Mouse (Mus musculus) urinary bladder, adult 2 months (tissue): ENCODE data around the gene Phf23. TPM values are rescaled to one million over a fixed set of nuclear protein-coding genes. Genes with fewer than 3 reads are reported as not detected.

Source experiments
- DNase-seq: peaks from one replicate; pipeline ENCODE4 v3.0.0; 2022; ENCODE audit warnings: low spot score
- polyA plus RNA-seq: library from polyadenylated mRNA; depleted of rRNA; stranded (reverse); fragments of >200 nt; gene quantifications from 2 replicates; pipeline ENCODE4 v1.2.3, GENCODE M21; 2012

Phf23 gene
- polyA plus RNA-seq, 1 experiment = 35.8 TPM

DNA sequence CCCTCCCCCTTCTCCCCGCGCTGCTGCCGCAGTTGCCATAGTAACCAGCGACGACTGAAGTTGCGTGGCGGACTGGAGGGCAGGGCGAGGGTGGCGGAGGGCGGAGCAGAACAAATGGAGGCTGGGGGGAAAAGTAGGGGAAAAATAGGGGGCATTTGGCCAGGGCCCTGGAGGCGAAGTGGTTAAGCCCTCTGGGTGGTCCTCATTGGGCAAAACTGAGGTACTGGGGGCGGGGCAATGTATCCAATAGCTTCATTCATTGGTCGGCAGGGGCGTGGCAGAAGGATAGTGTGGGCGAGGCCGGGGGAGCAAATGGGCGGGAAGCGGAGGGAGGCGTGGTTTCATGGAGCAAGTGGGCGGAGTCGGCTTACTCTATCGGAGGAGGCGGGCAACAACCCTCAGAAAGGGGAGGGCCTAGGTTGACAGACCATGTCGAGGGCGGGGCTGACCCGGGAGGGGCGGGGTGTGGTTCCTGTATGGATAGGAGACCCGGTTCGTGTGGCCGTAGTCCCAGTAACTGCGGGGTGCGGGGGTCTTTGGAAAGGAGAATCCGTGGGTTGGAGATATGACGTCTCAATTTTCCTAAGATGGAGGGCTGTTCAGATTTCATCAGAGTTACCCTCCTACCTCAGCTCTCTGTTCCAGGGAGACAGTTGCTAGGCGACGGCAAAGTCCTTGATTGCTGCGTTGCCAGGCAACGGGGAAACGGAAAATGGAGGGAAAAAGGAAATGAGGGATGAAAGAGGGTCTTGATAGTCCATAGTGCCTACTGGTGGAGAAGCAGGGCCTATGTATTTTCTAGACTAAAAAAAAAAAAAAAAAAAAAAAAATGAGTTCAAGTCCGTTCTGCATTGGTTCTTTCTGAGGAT, 25.9 kb downstream of the Phf23 start:
- peak; percentile 81 for DNase-seq

DNA sequence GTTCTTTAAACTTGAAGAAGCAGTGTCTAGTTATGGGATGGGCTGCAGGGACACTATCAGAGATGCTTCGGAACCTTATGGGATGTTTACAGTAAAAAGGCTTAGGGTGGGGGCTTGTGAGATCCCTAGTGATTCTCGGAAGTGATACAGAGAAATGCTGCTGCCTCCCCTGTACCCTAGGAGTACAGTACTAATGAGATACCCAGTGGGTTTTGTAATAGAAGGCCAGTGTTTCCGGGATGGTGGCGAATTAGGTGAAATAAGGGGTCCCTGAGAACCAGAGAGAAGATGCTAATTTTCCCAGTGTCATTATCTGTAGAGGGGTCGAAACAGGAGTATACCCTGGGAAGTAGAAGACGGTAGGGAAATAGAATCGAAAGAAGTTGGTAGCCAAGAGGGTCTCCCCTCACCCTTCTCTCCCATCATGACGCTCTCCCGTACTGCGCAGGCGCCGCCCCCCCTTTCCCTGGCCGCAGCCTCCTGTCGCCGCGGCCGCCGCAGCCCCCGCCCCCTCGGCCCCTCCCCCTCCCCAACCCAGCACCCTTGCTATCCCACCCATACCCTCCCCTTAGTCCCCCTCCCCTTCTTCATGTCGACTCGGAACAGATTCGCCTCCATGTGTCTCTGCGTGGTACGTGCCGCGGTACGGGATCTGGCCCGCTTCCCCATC, 28.0 kb downstream of the Phf23 start:
- DNase-seq = no peak

DNA sequence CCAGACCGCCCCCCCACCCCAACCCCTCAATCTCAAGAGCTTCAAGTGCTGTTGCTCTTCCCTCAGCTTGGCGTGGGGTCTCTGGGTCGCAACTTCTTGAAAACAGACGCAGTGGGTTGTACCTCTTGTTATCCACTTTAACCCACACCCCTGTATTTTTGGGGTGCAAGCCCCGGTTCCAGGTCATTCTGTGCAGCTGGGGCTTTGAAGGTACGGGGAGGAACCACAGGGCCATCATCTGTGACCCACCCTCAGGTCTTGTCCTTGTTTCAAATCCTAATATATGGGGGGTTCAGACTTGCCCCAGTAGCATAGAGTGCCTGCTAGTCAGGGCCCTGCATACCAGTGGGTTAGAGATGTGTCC, 28.6 kb downstream of the Phf23 start:
- no peak for DNase-seq

DNA sequence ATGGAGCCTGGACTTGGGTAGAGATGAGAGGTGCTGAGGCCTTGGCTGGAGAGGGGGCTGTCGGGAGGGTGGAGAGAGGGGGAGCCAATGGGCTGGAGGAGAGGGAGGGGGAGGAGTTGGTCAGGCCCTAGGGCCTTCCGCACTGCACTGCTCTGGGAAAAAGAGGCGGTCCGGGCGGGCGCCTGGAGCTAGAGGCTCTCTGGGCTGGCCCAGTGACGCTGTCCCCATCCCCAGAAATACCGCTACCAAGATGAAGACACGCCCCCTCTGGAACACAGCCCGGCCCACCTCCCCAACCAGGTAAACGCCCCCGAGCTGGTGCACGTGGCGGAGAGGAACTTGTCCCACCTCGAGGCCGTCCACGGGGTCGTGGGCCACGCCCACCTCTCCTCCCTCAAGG, 31.1 kb downstream of the Phf23 start:
- no peak for DNase-seq

DNA sequence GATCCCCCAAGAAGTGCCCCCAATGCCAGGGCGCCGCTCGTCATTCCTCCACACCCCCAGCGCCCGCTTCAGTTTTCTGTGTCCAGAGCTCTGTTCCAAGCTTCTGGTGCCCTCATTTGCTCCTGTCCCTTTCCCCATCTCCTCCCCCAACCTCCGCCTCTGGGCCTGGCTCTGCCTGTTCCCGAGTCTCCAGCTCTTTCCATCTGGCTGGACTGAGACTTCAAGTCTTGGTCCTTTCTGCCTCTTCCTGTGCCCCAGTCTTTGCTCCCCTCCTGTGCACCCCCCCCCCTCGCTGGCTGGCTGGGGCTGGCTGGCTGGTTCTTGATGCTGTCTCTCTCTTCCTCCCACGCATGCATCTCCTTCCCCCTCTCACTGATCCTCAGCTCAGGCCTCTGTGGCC, 31.8 kb downstream of the Phf23 start:
- DNase-seq = no peak

DNA sequence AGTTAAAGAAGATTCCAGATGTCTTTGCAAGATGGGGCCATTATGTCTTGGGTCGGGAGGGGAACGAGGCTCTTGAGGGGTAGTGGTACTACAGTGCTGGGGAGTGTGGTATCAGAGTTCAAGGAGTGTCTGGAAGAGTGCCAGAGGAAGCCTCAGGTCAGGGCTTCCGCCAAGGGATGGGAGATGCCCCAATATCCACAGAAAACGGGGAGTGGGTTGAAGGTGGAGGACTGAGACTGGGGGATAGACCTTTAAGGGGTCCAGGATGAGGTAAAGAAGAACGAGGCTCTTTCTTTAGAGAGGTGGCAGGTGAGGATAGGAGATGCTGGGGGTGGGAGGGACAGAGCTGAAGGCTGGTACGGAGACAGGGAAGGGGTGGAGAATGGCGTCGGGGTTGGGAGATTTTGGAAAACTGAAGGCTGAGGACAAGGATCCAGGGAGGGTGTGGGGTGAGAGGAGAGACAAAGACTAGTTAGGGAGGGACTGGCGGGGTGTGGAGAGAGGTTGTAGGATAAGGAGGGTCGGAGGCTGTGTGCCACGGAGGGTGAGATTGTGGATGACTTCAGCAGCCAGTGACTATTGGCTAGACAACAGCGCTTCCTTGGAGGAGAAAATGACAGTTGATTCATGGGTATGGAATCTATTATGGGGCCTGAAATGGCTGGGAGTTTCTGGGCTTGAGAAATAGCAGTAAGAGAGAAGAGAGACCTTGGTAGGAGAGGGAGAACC, 33.0 kb downstream of the Phf23 start:
- DNase-seq = no peak

DNA sequence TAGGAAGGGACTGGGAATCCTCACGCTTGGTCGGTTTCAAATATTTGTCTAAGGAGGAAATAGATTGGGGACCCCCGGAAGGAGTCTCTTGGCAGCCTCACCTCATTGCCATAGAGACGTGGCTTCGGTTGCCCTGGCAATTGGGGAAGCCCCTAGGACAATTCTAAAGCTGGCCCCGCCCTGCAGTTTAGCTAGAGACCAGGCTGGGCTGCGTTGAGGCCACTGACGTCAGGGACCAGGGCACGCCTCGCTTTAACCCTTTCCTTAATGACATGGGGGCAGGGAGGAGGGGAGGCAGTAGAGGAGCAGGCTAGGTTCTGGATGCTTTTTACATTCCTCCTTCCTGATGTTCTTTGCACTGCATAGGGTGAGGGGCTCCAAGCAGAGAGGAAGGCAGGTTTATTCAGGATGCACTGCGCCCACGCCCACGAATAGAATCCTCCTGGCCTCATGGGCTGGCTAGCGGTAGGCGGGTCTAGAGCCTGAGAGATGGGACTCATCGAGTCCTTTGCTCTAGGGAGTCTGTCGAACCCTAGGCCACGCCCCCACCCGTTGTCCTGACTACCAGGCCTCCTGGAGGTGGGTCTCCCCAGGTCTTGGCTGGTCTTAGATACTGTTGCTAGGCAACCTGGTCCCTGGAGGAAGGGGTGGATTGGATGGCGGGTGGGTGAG, 33.7 kb downstream of the Phf23 start:
- DNase-seq = no peak

DNA sequence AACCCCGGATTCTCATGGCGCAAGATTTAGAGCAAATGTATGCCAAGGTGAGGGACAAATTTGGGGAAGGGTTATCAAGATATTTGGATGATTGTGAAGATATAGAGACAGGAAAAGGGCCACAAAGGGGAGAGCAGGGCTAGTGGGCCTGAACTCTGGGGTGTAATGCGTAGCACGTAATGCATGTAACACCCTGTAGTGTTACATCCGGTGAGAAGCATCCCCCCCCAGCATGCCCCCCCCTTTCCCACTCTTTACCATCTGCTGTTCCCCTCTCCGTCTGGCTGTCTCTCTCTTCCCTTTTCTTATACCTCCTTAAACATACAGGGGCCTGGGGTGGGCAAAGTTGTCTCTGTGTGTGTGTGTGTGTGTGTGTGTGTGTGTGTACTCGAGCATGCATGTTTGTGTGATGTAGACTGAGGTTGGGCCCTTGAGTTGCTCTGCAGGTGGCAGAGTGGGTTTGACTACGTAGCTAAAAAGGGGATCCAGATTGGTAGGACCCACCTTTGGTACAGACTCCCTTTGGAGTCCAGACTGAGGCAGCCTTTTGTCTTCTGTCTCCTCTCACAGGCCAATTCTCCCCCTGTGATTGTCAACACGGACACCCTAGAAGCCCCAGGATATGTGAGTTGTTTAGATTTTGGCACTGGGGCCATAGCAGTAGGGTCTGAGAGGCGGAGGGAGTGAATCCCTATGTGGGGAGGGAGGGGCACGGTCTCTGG, 34.4 kb downstream of the Phf23 start:
- no peak for DNase-seq

DNA sequence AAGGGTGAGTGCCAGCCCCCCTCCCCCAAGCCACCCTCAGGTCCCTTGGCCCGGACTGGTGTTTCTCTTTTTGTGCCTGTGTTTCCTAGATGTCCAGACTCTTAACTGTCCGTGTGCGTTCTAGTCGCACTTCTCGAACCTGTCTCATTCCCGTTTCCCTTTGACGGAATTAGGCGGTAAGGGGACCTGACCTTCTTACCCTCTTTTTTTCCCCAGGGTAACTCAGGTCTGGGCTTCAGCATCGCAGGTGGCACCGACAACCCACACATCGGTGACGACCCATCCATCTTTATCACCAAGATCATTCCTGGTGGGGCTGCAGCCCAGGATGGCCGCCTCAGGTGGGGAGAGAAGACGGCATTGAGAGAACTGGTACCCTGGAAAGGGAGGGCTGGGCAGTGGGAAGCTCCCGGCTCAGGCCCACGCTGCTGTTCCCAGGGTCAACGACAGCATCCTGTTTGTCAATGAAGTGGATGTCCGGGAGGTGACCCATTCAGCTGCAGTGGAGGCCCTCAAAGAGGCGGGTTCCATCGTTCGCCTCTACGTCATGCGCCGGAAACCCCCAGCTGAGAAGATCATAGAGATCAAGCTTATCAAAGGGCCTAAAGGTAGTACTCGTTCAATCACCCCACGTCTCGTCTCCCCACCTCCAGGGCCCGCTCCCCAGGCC, 35.2 kb downstream of the Phf23 start:
- DNase-seq = no peak

DNA sequence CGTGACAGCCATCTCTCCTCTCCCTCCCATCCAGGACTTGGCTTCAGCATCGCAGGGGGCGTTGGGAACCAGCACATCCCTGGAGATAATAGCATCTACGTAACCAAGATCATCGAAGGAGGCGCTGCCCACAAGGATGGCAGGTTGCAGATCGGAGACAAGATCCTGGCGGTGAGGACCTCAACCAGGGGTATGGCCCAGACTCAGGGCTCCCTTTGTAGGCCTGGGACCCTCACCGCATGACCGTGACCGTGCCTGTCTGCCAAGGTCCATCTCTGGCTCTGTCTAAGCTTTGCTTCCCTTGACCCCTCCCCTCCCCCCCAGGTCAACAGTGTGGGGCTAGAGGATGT, 35.7 kb downstream of the Phf23 start:
- no peak for DNase-seq

DNA sequence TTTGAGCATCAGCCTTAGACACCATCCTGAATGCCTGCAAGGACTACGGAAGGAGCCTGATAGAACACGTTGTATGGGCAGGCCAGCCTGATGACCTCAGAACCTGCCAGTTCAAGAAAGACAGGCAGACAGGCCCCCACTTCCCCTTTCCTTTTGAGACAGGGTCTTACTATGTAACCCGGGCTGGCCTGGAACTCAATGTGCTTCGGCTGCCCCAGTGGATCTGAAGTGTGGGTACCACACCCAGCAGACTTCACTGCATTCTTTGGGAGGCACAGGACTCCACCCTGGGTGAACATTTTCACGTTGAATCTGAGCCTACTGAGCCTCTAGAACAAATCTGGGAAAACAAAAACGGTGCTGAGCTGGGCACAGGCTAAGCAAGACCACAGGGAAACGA, 42.6 kb downstream of the Phf23 start:
- DNase-seq = no peak

DNA sequence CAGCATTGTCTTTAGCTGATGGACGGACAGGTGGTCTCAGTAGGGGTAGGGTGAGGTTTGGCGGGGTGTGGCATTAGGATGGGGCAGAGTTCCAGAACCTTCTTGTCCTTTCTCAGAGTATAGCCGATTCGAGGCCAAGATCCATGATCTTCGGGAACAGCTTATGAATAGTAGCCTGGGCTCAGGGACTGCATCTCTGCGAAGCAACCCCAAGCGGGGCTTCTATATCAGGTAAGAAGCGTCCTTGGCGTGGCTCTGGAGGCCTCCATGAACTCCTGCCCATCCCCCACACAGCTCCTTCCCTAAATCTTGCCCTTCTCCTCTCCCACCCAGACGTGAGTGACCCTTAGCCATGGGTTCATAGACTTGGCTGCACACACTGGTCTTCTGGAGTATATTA, 44.1 kb downstream of the Phf23 start:
- no peak for DNase-seq

DNA sequence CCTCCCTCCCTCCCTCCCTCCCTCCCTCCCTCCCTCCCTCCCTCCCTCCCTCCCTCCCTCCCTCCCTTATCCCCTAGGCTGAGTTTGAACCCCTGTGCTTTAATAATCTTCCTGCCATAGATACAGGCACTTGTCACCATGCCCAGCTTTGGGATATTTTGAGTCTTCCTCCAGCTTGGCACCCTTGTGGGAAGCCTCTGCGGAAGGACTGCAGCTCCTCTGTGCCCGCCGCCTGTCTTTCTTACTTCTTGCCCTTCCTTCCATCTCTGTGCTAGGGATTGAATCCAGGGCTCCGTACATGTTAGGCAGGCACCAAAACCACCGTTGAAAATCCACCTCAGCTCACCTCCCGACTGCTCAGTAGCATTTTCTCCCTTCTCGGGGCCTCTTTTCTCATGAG, 44.6 kb downstream of the Phf23 start:
- DNase-seq = no peak

DNA sequence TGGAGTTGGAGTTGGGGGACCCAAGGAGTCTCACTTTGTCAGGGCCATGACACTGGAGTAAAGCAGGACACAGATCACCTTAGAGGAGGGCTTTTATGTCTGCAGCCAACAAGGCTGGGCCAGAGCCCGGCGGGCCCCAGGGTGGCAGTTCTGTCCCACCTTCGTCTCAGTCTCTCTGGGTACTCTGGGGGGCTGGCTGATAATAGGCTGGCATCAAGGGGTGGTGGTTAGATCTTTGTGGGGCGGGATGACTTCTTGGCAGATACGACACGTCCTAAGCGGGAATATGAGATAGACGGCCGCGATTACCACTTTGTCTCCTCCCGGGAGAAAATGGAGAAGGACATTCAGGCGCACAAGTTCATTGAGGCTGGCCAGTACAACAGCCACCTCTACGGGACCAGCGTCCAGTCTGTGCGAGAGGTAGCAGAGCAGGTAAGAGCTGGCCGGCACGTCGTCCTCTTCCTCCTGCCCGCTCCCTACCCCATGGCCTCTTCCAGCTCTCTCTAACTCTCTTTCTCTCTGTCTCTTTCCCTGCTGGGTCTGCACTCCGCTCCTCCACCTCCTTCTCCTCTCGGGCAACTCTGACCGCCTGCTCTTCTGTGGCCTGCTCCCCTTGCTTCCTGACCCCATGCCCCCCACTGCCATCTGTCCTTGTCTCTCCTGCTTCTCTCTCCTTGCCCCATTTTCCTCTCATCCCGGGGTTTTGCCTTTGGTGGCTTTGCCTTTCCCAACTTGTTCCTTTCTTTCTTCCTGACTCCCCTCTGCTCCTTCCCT, 46.9 kb downstream of the Phf23 start:
- no peak for DNase-seq

DNA sequence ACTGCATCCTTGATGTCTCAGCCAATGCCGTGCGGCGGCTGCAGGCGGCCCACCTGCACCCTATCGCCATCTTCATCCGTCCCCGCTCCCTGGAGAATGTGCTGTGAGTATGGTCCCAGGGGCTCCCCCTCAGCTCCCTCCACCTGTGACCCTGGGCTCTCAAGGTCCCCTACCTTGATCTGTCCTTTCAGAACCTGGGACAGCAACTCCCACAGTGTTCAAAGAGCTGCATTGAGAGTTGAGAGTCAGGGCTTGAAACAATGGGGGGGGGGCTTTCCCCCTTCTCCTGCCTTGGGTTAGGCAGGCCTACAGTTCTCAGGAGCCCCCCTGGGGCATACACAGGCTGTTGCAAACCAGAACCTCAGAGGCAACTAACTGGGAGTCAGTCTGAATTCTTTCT, 48.1 kb downstream of the Phf23 start:
- no peak for DNase-seq

DNA sequence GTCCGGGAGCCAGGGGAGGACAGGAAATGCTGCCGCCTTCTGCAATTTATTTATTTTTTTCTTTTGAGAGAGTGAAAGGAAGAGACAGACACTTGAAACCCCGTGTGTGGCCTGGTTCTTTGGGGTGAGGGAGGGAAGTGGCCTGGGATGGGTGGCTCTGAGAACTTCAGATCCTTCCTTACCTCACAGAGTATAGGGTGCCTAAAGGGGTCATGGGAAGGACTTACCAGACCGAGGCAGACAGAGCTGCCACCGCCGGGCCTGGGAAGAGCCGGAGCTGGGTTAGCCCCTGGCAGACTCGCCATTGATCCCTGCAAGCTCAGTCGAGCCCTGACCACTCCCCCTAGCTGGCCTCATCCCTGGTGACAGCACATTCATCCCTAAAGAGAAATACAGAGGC, 49.9 kb downstream of the Phf23 start:
- no peak for DNase-seq

DNA sequence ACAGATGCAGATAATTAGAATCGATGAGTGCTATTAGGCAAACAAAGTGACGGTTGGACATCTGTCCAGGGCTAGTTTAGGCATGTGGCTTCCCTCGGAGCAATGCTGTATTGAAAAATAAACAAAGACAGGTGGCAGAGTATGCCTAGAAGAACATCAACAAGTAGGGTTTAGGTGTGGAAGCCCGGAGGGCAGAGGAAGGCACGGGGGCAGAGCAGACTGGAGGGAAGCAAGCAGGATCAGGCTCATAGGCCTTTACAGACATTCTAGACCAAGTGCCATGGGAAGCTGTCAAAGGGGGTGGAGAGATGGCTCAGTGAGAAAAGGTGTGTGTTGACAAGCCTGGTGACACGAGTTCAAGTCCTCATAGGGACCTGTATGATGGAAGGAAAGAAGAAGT, 53.8 kb downstream of the Phf23 start:
- DNase-seq = no peak
